ENCODE assay signal across 8 mouse cellular contexts in genomic region chr5:104021597-104022378, GRCm38 (mm10). TPM values are rescaled to one million over a fixed set of nuclear protein-coding genes. Genes with fewer than 3 reads are reported as not detected.
A peak's percentile ranks its signal among the peaks of the same experiment; 100 is the strongest.
DNase-seq lines count a peak whose midpoint lies in the region; ATAC-seq and TF ChIP-seq lines count a peak whose summit lies in the region.

Gene Hsd17b11 (minus strand): TSS chr5:104021919.

- no peaks in the 10 kb centered on the region; the same call in 1 of the 2 replicates for H3K36me3 ChIP-seq in hindbrain, embryonic 13.5 days

- in situ Hi-C loops in Patski (cut with MboI; ENCODE audit: low pct_unique_long_range_greater_than_20kb), result no loop called here

- POLR2A ChIA-PET in Patski (lab: Charles Lee), result interaction anchor here (0.5 kb wide), 1 partner anchor 361 kb away, joined by 3 read pairs; no protein-coding TSS in a partner anchor

- peaks cover 11% of the 10 kb centered on the region for H3K27me3 ChIP-seq in Patski
- H3K27me3 ChIP-seq in hindbrain, embryonic 13.5 days, result peaks cover 30% of the 10 kb centered on the region

- CTCF ChIA-PET in Patski (lab: Charles Lee), result interaction anchor here (0.9 to 2.8 kb wide), 7 partner anchors 11 to 39 kb away, joined by 3 to 12 read pairs (median 4); no protein-coding TSS in a partner anchor

- 2% methylated on average over 31 of the region's 31 CpGs for WGBS in hindbrain, embryonic 13.5 days

- H3K4me3 ChIP-seq in hindbrain, embryonic 13.5 days, result peak within 1 kb of the TSS; percentile 52

- peaks cover 19% of the 10 kb centered on the region for H3K4me1 ChIP-seq in hindbrain, embryonic 13.5 days (replicated peaks)

- no peak for DNase-seq in Patski (ENCODE audit: low read depth, low spot score)
- DNase-seq in cerebellum, postnatal 25 days, result peak; percentile 72
- peak; percentile 31 to 40 for DNase-seq in frontal cortex, postnatal 25 days (ENCODE audit: low spot score in 2 of 2)
- DNase-seq in layer of hippocampus, postnatal 25 days (ENCODE audit: extremely low spot score in 1 of 2, low spot score in 1 of 2), result peak; percentile 48 to 54
- peak; percentile 91 for DNase-seq in lung, postnatal 14 days
- peak; percentile 86 for DNase-seq in ovary, postnatal 36 days (ENCODE audit: low spot score)
- DNase-seq in thymus, postnatal 36 days, result peak; percentile 62 to 63

- ATAC-seq in Patski, result peak; percentile 88
- peak; percentile 72 for ATAC-seq in hindbrain, embryonic 13.5 days (ENCODE audit: low FRiP score)

- no peak within 1 kb of the TSS for H3K27ac ChIP-seq in hindbrain, embryonic 13.5 days

- peak within 1 kb of the TSS; percentile 73 for H3K9ac ChIP-seq in hindbrain, embryonic 13.5 days

- no peak for TF ChIP-seq CTCF in Patski (IDR thresholded peaks at IDR 0.05)

- H3K4me2 ChIP-seq in hindbrain, embryonic 13.5 days, result peak within 1 kb of the TSS; percentile 85

- H3K9me3 ChIP-seq in hindbrain, embryonic 13.5 days, result no peaks in the 10 kb centered on the region

RNA-seq across cellular contexts. Expression of gene Hsd17b11, which starts in this region (rescaled TPM):
- 14.3 TPM for polyA plus RNA-seq in Patski (2021)
- 2.4 and 2.7 TPM in 2 replicates for polyA plus RNA-seq in hindbrain, embryonic 13.5 days (2015; fragmentation: Nextera tagmentation; extraction: Ambion mirVana)
- total RNA-seq in layer of hippocampus, postnatal 25 days (2021), result 10 to 100 TPM; 50.2 to 56.0 TPM
